Mouse (Mus musculus): ENCODE measurements around the gene Gsk3a. TPM values are rescaled to one million over a fixed set of nuclear protein-coding genes. Genes with fewer than 3 reads are reported as not detected.

Gsk3a gene
- polyA plus RNA-seq, 1 experiment from 2014 or later: 6.7 TPM

DNA sequence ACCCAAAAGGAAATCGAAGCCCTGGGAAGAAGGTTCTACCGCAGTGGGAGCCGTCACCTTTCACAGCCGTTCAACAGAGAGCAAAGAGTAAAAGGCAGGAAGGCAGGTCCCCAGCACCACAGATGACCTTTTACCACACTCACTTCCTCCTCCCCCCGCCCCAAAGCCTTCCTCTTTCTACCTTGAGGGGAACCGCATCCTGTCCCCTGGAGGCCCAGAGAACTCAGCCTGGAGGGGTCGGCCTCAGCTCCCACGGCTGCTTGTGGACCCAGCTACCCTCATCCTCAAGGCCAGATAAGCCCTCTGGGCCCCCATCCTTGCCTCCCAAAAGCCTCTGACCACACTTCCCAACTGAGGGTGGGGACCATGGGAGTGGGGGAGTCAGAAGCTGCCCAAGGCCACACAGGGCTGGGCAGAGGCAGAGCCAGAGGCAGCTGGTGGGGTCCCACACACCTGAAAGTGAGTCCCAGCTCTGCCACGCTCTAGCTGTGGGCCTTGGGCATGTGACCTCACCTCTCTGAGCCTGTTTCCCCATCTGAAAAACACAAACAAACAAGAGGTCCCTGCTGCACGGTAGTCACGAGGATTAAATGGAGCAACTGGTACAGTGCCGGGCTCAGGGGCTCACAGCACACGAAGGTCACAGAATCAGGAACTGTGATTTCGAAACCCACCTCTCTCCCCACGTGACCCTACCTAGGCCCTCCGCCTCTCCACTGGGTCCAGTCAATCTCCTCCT is 32.1 kb downstream of the Gsk3a start:
- peak; percentile 24; the same call in 1 of the 2 replicates for ATAC-seq (replicated peaks; ENCODE audit: extremely low read depth, insufficient read depth, low FRiP score)
- H3K36me3 ChIP-seq (ENCODE audit: control insufficient read depth, insufficient read depth): peaks cover 6% of the 10 kb centered on the region
- H3K4me1 ChIP-seq (ENCODE audit: control insufficient read depth, insufficient read depth, low read length): peaks cover 8% of the 10 kb centered on the region
- no peaks in the 10 kb centered on the region for H3K9me3 ChIP-seq (replicated peaks; ENCODE audit: control insufficient read depth, low read length)
- WGBS: 70% methylated on average over 16 of the region's 16 CpGs
- peak overlapping the region; percentile 36; the same call in 1 of the 2 replicates for H3K9ac ChIP-seq (ENCODE audit: low read length)
- H3K4me3 ChIP-seq (ENCODE audit: low read length): no peak overlapping the region
- H3K27ac ChIP-seq (ENCODE audit: low read length): no peak overlapping the region
- H3K4me2 ChIP-seq (ENCODE audit: low read depth, low read length): peak overlapping the region; percentile 21; the same call in 1 of the 2 replicates
- no peaks in the 10 kb centered on the region for H3K27me3 ChIP-seq (ENCODE audit: control insufficient read depth, insufficient read depth, low read length)

DNA sequence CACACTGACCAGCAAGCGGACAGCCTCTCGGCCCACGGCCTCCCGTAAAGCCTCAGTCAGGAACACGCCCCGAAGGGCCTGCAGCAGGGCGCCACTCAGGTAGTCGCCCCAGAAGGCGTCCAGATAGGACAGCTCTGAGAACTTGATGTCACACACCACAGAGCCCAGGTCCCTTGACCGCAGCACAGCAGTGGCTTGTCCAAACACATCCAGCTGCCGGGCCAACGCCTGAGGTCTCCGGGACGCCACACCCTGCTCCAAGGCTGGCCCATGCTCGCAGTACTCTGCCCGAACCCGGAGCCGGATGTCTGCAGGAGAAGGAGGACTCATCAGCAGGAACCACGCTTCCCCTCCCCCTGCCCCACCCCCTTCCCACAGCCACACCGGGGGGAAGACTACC is 34.0 kb downstream of the Gsk3a start:
- no peak overlapping the region for H3K4me3 ChIP-seq (ENCODE audit: low read length)
- no peak for ATAC-seq (replicated peaks; ENCODE audit: extremely low read depth, insufficient read depth, low FRiP score)
- peaks cover 8% of the 10 kb centered on the region for H3K4me1 ChIP-seq (ENCODE audit: control insufficient read depth, insufficient read depth, low read length)
- H3K4me2 ChIP-seq (ENCODE audit: low read depth, low read length): no peak overlapping the region
- H3K36me3 ChIP-seq (ENCODE audit: control insufficient read depth, insufficient read depth): peaks cover 4% of the 10 kb centered on the region
- H3K9ac ChIP-seq (ENCODE audit: low read length): no peak overlapping the region
- no peak overlapping the region for H3K27ac ChIP-seq (ENCODE audit: low read length)
- no peaks in the 10 kb centered on the region for H3K27me3 ChIP-seq (ENCODE audit: control insufficient read depth, insufficient read depth, low read length)
- WGBS: 90% methylated on average over 20 of the region's 20 CpGs
- peaks cover 4% of the 10 kb centered on the region for H3K9me3 ChIP-seq (replicated peaks; ENCODE audit: control insufficient read depth, low read length)

DNA sequence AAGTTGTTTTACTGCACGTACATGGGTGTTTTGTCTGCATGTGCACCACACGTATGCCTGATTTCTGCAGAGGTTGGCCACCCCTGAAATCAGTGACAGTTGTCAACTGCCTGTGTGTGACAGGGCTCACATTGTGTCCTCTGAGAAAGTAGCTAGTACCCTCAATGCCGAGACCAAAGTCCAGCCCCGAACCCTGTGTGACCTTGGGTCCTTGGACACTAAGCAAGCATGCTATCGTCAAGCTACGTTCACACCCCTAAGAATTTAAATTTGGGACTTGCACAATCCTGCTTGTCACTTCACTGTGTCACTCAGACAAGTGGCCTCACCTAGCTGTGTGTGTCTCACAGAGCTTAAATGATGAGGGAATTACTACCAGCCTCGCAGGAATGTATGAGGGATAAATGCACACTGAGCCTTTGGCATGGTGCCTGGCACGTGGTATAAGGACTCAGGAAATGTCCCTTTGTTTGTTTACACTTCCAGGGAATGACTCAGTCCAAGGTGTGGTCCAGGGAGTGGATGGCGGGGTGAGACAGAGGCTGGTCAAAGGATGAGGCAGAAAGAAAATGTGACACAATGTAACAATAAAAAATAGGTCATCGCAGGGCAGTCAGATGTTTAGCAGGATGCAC is 40.1 kb downstream of the Gsk3a start:
- Histone ChIP-seq H3K4me2 (ENCODE audit: low read depth, low read length) (no peak overlapping the region), H3K9ac (ENCODE audit: low read length) (no peak overlapping the region), H3K36me3 (ENCODE audit: control insufficient read depth, insufficient read depth) (no peaks in the 10 kb centered on the region; the same call in 1 of the 2 replicates), H3K4me3 (ENCODE audit: low read length) (no peak overlapping the region), H3K27me3 (ENCODE audit: control insufficient read depth, insufficient read depth, low read length) (no peaks in the 10 kb centered on the region; the same call in 1 of the 2 replicates), H3K27ac (ENCODE audit: low read length) (no peak overlapping the region), H3K4me1 (ENCODE audit: control insufficient read depth, insufficient read depth, low read length) (peaks cover 7% of the 10 kb centered on the region; the same call in 1 of the 2 replicates), H3K9me3 (replicated peaks; ENCODE audit: control insufficient read depth, low read length) (peaks cover 4% of the 10 kb centered on the region)
- ATAC-seq (replicated peaks; ENCODE audit: extremely low read depth, insufficient read depth, low FRiP score): peak; percentile 58
- 38% methylated on average over 10 of the region's 10 CpGs for WGBS

DNA sequence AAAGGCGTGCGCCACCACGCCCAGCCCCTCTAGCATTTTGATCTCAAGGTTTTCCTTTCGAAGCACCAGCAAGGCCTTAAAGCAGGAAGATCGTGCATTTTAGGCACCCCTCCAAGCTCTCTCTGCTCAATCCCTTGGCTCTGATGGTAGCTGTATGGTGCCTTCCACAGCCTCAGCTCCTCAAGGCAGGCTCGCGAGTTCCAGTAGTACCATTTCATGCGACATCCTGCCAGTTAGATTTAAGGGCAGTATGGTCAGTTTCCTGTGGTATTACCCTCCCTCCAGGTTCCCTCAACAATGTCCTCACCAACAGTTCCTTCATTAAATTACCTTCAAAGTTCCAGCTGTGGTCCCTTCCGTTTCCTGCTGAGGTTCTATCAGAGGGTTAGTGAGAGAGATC is 41.5 kb downstream of the Gsk3a start:
- WGBS: 81% methylated on average over 9 of the region's 9 CpGs
- no peak for ATAC-seq (replicated peaks; ENCODE audit: extremely low read depth, insufficient read depth, low FRiP score)
- no peak overlapping the region for H3K4me2 ChIP-seq (ENCODE audit: low read depth, low read length)
- H3K36me3 ChIP-seq (ENCODE audit: control insufficient read depth, insufficient read depth): no peaks in the 10 kb centered on the region
- H3K4me3 ChIP-seq (ENCODE audit: low read length): no peak overlapping the region
- H3K27me3 ChIP-seq (ENCODE audit: control insufficient read depth, insufficient read depth, low read length): no peaks in the 10 kb centered on the region; the same call in 1 of the 2 replicates
- peaks cover 4% of the 10 kb centered on the region for H3K9me3 ChIP-seq (replicated peaks; ENCODE audit: control insufficient read depth, low read length)
- H3K27ac ChIP-seq (ENCODE audit: low read length): no peak overlapping the region
- peaks cover 7% of the 10 kb centered on the region; the same call in 1 of the 2 replicates for H3K4me1 ChIP-seq (ENCODE audit: control insufficient read depth, insufficient read depth, low read length)
- H3K9ac ChIP-seq (ENCODE audit: low read length): no peak overlapping the region

DNA sequence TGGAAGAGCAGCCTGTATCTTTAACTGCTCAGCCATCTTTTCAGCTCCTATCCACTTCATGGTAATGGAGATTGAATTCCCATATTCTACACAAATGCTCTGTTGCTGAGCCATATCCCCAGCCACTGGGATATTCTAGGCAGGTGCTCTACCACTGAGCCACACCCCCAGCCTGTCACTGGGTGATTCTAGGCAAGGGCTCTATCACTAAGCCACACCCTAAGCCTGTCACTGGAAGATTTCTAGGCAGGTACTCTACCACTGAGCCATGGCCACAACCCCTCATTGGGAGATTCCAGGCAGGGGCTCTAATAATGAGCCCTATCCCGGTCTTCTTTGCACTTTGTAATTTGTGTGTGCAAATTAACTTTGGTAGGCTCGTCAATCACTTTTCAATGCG is 42.5 kb downstream of the Gsk3a start:
- Histone ChIP-seq H3K4me2 (ENCODE audit: low read depth, low read length) (no peak overlapping the region), H3K9me3 (replicated peaks; ENCODE audit: control insufficient read depth, low read length) (peaks cover 4% of the 10 kb centered on the region), H3K4me3 (ENCODE audit: low read length) (no peak overlapping the region), H3K9ac (ENCODE audit: low read length) (no peak overlapping the region), H3K27ac (ENCODE audit: low read length) (no peak overlapping the region), H3K4me1 (ENCODE audit: control insufficient read depth, insufficient read depth, low read length) (peaks cover 7% of the 10 kb centered on the region; the same call in 1 of the 2 replicates), H3K36me3 (ENCODE audit: control insufficient read depth, insufficient read depth) (no peaks in the 10 kb centered on the region), H3K27me3 (ENCODE audit: control insufficient read depth, insufficient read depth, low read length) (no peaks in the 10 kb centered on the region; the same call in 1 of the 2 replicates)
- 74% methylated on average over 3 of the region's 3 CpGs for WGBS
- no peak for ATAC-seq (replicated peaks; ENCODE audit: extremely low read depth, insufficient read depth, low FRiP score)

DNA sequence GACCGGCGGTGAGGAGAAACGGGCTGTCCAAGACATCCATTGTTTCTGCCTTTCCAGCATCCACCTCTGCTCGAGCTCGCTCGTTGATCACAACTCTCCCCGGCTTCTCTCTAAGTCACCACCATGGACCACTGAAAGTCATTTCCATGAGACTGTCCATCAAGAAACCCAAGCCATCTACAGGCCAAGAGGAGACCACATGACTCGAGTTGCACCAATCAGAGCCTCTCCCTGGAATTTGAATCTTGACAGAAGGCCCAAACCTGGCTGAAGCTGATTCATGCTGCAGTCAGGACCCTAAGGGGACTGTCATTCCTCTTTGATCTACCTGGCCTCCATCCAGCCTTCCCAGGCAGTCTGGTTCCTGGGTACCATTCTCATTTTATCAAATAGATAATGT is 45.5 kb downstream of the Gsk3a start:
- Histone ChIP-seq H3K4me3 (ENCODE audit: low read length) (no peak overlapping the region), H3K4me1 (ENCODE audit: control insufficient read depth, insufficient read depth, low read length) (no peaks in the 10 kb centered on the region), H3K27ac (ENCODE audit: low read length) (no peak overlapping the region), H3K4me2 (ENCODE audit: low read depth, low read length) (no peak overlapping the region), H3K27me3 (ENCODE audit: control insufficient read depth, insufficient read depth, low read length) (peaks cover 2% of the 10 kb centered on the region; the same call in 1 of the 2 replicates), H3K9ac (ENCODE audit: low read length) (no peak overlapping the region), H3K9me3 (replicated peaks; ENCODE audit: control insufficient read depth, low read length) (no peaks in the 10 kb centered on the region), H3K36me3 (ENCODE audit: control insufficient read depth, insufficient read depth) (no peaks in the 10 kb centered on the region)
- 71% methylated on average over 8 of the region's 8 CpGs for WGBS
- ATAC-seq (replicated peaks; ENCODE audit: extremely low read depth, insufficient read depth, low FRiP score): no peak

DNA sequence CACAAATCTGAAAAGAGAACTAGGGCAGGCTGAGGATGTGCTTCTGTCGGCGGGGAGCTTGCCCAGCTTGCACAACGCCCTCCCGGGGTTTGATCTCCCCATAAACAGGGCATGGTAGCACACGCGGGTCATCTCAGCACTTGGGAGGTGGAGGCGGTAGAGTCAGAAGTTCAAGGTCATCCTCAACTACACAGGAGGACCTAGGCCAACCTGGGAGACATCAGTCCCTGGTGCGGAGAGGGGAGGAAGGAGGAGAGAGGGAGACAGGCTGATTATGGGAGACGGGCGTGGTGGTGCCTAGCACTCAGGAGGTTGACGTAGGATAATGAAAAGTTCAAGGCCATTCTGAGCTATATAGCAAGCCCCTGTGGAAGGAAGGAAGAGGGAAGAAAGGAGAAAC is 46.8 kb downstream of the Gsk3a start:
- Histone ChIP-seq H3K36me3 (ENCODE audit: control insufficient read depth, insufficient read depth) (no peaks in the 10 kb centered on the region), H3K4me1 (ENCODE audit: control insufficient read depth, insufficient read depth, low read length) (no peaks in the 10 kb centered on the region), H3K27ac (ENCODE audit: low read length) (no peak overlapping the region), H3K4me2 (ENCODE audit: low read depth, low read length) (no peak overlapping the region), H3K4me3 (ENCODE audit: low read length) (no peak overlapping the region), H3K9ac (ENCODE audit: low read length) (no peak overlapping the region), H3K9me3 (replicated peaks; ENCODE audit: control insufficient read depth, low read length) (no peaks in the 10 kb centered on the region), H3K27me3 (ENCODE audit: control insufficient read depth, insufficient read depth, low read length) (peaks cover 2% of the 10 kb centered on the region; the same call in 1 of the 2 replicates)
- WGBS: 77% methylated on average over 11 of the region's 11 CpGs
- no peak for ATAC-seq (replicated peaks; ENCODE audit: extremely low read depth, insufficient read depth, low FRiP score)

DNA sequence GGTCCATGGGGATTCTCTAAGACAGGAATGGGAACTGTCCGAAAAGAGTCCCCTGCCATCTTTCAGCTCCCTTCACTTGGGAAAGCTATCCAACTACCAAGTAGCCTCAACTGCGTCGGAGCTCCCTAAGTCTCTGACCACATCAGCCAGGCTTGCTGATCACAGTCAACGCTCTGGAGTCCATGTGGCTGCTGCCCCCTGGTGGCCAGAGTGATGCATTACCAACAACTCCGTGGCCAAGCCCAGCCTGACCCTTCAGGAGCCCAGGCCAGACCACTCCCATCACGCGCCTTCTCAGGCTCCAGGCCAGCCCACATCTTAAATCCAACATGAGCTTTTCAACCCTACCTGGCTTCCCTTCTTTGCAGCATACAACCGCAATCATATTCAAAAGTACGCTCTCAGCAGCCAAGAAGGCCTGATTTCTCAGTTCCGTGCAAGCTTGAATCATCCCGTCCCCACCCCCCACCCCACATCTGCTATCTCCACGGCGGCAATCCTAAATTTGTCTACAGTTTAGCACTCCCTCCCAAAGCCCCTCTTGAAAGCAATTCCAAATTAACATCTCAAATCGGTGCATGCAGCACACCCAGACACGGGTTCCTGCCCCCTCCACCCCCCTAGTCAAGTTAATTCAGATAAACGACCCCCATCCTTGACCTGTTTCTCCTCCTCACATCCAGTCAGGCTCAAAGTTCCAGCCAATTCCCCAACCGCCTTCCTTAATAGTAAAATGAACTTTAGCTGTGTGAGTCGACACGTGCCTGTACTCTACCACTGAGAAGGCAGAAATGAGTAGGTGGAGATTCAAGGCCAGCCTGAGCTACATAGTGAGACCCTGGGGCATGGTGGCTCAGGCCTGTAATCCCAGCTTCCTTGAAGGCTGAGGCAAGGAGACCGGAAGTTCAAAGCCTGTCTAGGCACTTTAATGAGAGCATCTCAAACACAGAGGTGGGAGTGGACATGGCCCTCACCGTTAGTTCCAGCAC is 49.7 kb downstream of the Gsk3a start:
- H3K4me1 ChIP-seq (ENCODE audit: control insufficient read depth, insufficient read depth, low read length): no peaks in the 10 kb centered on the region
- no peak overlapping the region for H3K9ac ChIP-seq (ENCODE audit: low read length)
- peaks cover 10% of the 10 kb centered on the region for H3K27me3 ChIP-seq (ENCODE audit: control insufficient read depth, insufficient read depth, low read length)
- no peaks in the 10 kb centered on the region for H3K9me3 ChIP-seq (replicated peaks; ENCODE audit: control insufficient read depth, low read length)
- H3K4me2 ChIP-seq (ENCODE audit: low read depth, low read length): no peak overlapping the region
- no peak overlapping the region for H3K4me3 ChIP-seq (ENCODE audit: low read length)
- no peak overlapping the region for H3K27ac ChIP-seq (ENCODE audit: low read length)
- no peaks in the 10 kb centered on the region for H3K36me3 ChIP-seq (ENCODE audit: control insufficient read depth, insufficient read depth)
- 24% methylated on average over 21 of the region's 21 CpGs for WGBS
- peak; percentile 67; the same call in 1 of the 2 replicates for ATAC-seq (replicated peaks; ENCODE audit: extremely low read depth, insufficient read depth, low FRiP score)

Measured in heart, embryonic 16.5 days (tissue).